Mouse (Mus musculus) liver, embryonic 16.5 days (tissue): ENCODE measurements at regions not wholly inside any gene's neighbourhood (a gene's known extent, or its start where the extent isn't known, plus 50 kb on each side); places are given as distances from the start of the nearest gene placed in this dataset.
A peak's percentile ranks its signal among the peaks of the same experiment; 100 is the strongest.

ENCODE experiments used
- ATAC-seq: fragments of 200-750 bp; cut with Nextera tagmentation; 2 replicates; pipeline ENCODE4 v1.8.0; 2017; ENCODE audit warnings: low read depth, mild to moderate bottlenecking, moderate number of reproducible peaks, moderate library complexity
- H3K27ac ChIP-seq: fragments of 300-500 bp; sonication (generic); 2 replicates; pipeline ENCODE4 v1.5.1; 2014; ENCODE audit warnings: mild to moderate bottlenecking, low read length
- H3K27me3 ChIP-seq: fragments of 300-500 bp; sonication (generic); 2 replicates; pipeline ENCODE4 v1.6.1; 2014; ENCODE audit warnings: low read depth, low read length, mixed read lengths; ENCODE audit not compliant: control insufficient read depth, insufficient read depth
- H3K36me3 ChIP-seq: fragments of 300-500 bp; sonication (generic); 2 replicates; pipeline ENCODE4 v1.6.1; 2014; ENCODE audit warnings: mild to moderate bottlenecking; ENCODE audit not compliant: control insufficient read depth, insufficient read depth
- H3K4me1 ChIP-seq: fragments of 300-500 bp; sonication (generic); 2 replicates; pipeline ENCODE4 v1.6.1; 2014; ENCODE audit warnings: low read depth, low read length, mixed read lengths; ENCODE audit not compliant: control insufficient read depth
- H3K4me2 ChIP-seq: fragments of 300-500 bp; sonication (generic); 2 replicates; pipeline ENCODE4 v1.6.1; 2014; ENCODE audit warnings: low read depth, low read length, mixed read lengths
- H3K4me3 ChIP-seq: fragments of 300-500 bp; sonication (generic); 2 replicates; pipeline ENCODE4 v1.5.1; 2014; ENCODE audit warnings: low read depth, mild to moderate bottlenecking, low read length
- H3K9ac ChIP-seq: fragments of 300-500 bp; sonication (generic); 2 replicates; pipeline ENCODE4 v1.6.1; 2014; ENCODE audit warnings: low read depth, low read length
- H3K9me3 ChIP-seq: fragments of 300-500 bp; sonication (generic); replicated peaks from 2 replicates; pipeline ENCODE4 v1.6.1; 2016; ENCODE audit warnings: low read length; ENCODE audit not compliant: control insufficient read depth
- WGBS: fragments of 180-500 bp; shearing (Covaris S2); extraction: QIAGEN DNeasy Blood & Tissue Kit; methylation state at CpG from one replicate; pipeline ENCODE4 v1.1.7; 2014; ENCODE audit not compliant: insufficient replicate concordance; 5-methylcytosine and 5-hydroxymethylcytosine counted together

- 65% methylated on average over 14 of the region's 14 CpGs for WGBS
- no peaks in the 10 kb centered on the region for H3K27me3 ChIP-seq
- no peaks in the 10 kb centered on the region for H3K4me1 ChIP-seq
- H3K4me3 ChIP-seq, result no peak overlapping the region
- no peak overlapping the region for H3K27ac ChIP-seq
- H3K36me3 ChIP-seq, result no peaks in the 10 kb centered on the region
- H3K9me3 ChIP-seq, result no peaks in the 10 kb centered on the region
- ATAC-seq, result no peak
- no peak overlapping the region for H3K9ac ChIP-seq
- H3K4me2 ChIP-seq, result no peak overlapping the region
These were observed 88.2 kb upstream of the Fyn start for GRCm38 (mm10) chr10:39280366-39281000.

- Histone ChIP-seq H3K4me3 (no peak overlapping the region), H3K9ac (no peak overlapping the region), H3K9me3 (no peaks in the 10 kb centered on the region), H3K27ac (no peak overlapping the region), H3K27me3 (no peaks in the 10 kb centered on the region), H3K4me1 (no peaks in the 10 kb centered on the region), H3K36me3 (no peaks in the 10 kb centered on the region), H3K4me2 (no peak overlapping the region)
- WGBS, result 32% methylated on average over 2 of the region's 2 CpGs
- no peak for ATAC-seq
These were observed 94.5 kb upstream of the Fyn start for GRCm38 (mm10) chr10:39274202-39274601.

GRCm38 (mm10) chr10:39273426-39273825 is 95.2 kb upstream of the Fyn start:
- Histone ChIP-seq H3K4me1 (no peaks in the 10 kb centered on the region), H3K27me3 (no peaks in the 10 kb centered on the region), H3K4me2 (no peak overlapping the region), H3K36me3 (no peaks in the 10 kb centered on the region), H3K4me3 (no peak overlapping the region), H3K9me3 (no peaks in the 10 kb centered on the region), H3K9ac (no peak overlapping the region), H3K27ac (no peak overlapping the region)
- ATAC-seq, result no peak
- 59% methylated on average over 4 of the region's 4 CpGs for WGBS

- H3K4me1 ChIP-seq, result no peaks in the 10 kb centered on the region
- H3K9me3 ChIP-seq, result no peaks in the 10 kb centered on the region
- no peak for ATAC-seq
- no peaks in the 10 kb centered on the region for H3K36me3 ChIP-seq
- no peak overlapping the region for H3K27ac ChIP-seq
- no peak overlapping the region for H3K4me3 ChIP-seq
- WGBS, result 54% methylated on average over 6 of the region's 6 CpGs
- H3K27me3 ChIP-seq, result no peaks in the 10 kb centered on the region
- H3K4me2 ChIP-seq, result no peak overlapping the region
- no peak overlapping the region for H3K9ac ChIP-seq
These were observed 96.2 kb upstream of the Fyn start for GRCm38 (mm10) chr10:39272387-39272949.

DNA sequence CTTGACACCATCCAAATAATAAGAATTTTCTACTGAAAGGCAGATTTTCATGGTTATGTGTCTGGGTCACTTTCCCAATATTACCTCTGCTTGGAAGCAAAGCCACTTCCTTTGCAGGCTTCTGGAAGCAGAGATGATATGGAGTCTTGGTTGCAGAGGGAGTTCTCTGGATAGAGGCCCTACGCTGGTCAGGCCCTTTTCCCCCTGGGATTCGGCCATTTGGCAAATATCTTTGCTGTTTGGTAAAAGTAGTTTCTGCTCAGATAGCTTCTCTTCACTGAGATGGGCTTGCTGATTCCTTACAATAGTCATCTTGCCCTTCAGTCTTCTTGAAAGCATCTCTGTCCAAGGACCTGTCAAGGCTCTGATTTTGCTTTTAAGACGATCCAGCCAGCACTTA is 98.2 kb upstream of the Fyn start:
- Histone ChIP-seq H3K4me2 (no peak overlapping the region), H3K27ac (no peak overlapping the region), H3K4me3 (no peak overlapping the region), H3K27me3 (no peaks in the 10 kb centered on the region), H3K9ac (no peak overlapping the region), H3K4me1 (no peaks in the 10 kb centered on the region), H3K36me3 (no peaks in the 10 kb centered on the region), H3K9me3 (no peaks in the 10 kb centered on the region)
- no peak for ATAC-seq
- 63% methylated on average over 3 of the region's 3 CpGs for WGBS

- no peak overlapping the region for H3K4me2 ChIP-seq
- no peak overlapping the region for H3K27ac ChIP-seq
- no peak overlapping the region for H3K4me3 ChIP-seq
- no peaks in the 10 kb centered on the region for H3K9me3 ChIP-seq
- H3K27me3 ChIP-seq, result no peaks in the 10 kb centered on the region
- H3K36me3 ChIP-seq, result no peaks in the 10 kb centered on the region
- H3K9ac ChIP-seq, result no peak overlapping the region
- no peak for ATAC-seq
- 73% methylated on average over 6 of the region's 6 CpGs for WGBS
- no peaks in the 10 kb centered on the region for H3K4me1 ChIP-seq
These were observed 101.4 kb upstream of the Fyn start for GRCm38 (mm10) chr10:39267236-39267635.

GRCm38 (mm10) chr10:39266482-39266881 is 102.2 kb upstream of the Fyn start:
- H3K4me2 ChIP-seq, result no peak overlapping the region
- no peaks in the 10 kb centered on the region for H3K27me3 ChIP-seq
- H3K36me3 ChIP-seq, result no peaks in the 10 kb centered on the region
- WGBS, result 24% methylated on average over 5 of the region's 5 CpGs
- ATAC-seq, result peak; percentile 47; the same call in 1 of the 2 replicates
- H3K4me1 ChIP-seq, result no peaks in the 10 kb centered on the region
- H3K9me3 ChIP-seq, result no peaks in the 10 kb centered on the region
- H3K9ac ChIP-seq, result no peak overlapping the region
- no peak overlapping the region for H3K4me3 ChIP-seq
- H3K27ac ChIP-seq, result no peak overlapping the region

- 48% methylated on average over 7 of the region's 7 CpGs for WGBS
- Histone ChIP-seq H3K9ac (no peak overlapping the region), H3K4me2 (no peak overlapping the region), H3K4me3 (no peak overlapping the region), H3K4me1 (no peaks in the 10 kb centered on the region), H3K27ac (no peak overlapping the region), H3K36me3 (no peaks in the 10 kb centered on the region), H3K27me3 (no peaks in the 10 kb centered on the region), H3K9me3 (no peaks in the 10 kb centered on the region)
- no peak for ATAC-seq
These were observed 98.9 kb upstream of the Ccn6 start for GRCm38 (mm10) chr10:39262466-39262865.

- Histone ChIP-seq H3K36me3 (no peaks in the 10 kb centered on the region), H3K4me2 (no peak overlapping the region), H3K27me3 (no peaks in the 10 kb centered on the region), H3K27ac (no peak overlapping the region), H3K9me3 (no peaks in the 10 kb centered on the region), H3K4me3 (no peak overlapping the region), H3K9ac (no peak overlapping the region), H3K4me1 (no peaks in the 10 kb centered on the region)
- 56% methylated on average over 8 of the region's 8 CpGs for WGBS
- ATAC-seq, result no peak
These were observed 97.9 kb upstream of the Ccn6 start for GRCm38 (mm10) chr10:39261174-39262145.
